Mouse (Mus musculus): ENCODE measurements around the gene Entpd6.

Gene Entpd6

GRCm38 (mm10) chr2:150748854-150749253, at the start of gene Entpd6:
Gene Entpd6, plus strand, starts transcription at chr2:150749042.
- TF ChIP-seq GATA4 (IDR thresholded peaks at IDR 0.05; ENCODE audit: insufficient replicate concordance, low read length), result peak; percentile 58; the same call in 1 of the 2 replicates

- no peak for TF ChIP-seq GATA4 (IDR thresholded peaks at IDR 0.05; ENCODE audit: insufficient replicate concordance, low read length)
Measured at GRCm38 (mm10) chr2:150712167-150712674, 36.6 kb upstream of the Entpd6 start.

- TF ChIP-seq GATA4 (IDR thresholded peaks at IDR 0.05; ENCODE audit: insufficient replicate concordance, low read length), result no peak
Measured at GRCm38 (mm10) chr2:150735756-150736576, 12.9 kb upstream of the Entpd6 start.

GRCm38 (mm10) chr2:150737881-150738280, 11.0 kb upstream of the Entpd6 start:
- no peak for TF ChIP-seq GATA4 (IDR thresholded peaks at IDR 0.05; ENCODE audit: insufficient replicate concordance, low read length)

- TF ChIP-seq GATA4 (IDR thresholded peaks at IDR 0.05; ENCODE audit: insufficient replicate concordance, low read length), result no peak
Measured at GRCm38 (mm10) chr2:150740145-150740841, 8.5 kb upstream of the Entpd6 start.

GRCm38 (mm10) chr2:150741405-150741804, 7.4 kb upstream of the Entpd6 start:
- no peak for TF ChIP-seq GATA4 (IDR thresholded peaks at IDR 0.05; ENCODE audit: insufficient replicate concordance, low read length)

GRCm38 (mm10) chr2:150745016-150745415, 3.8 kb upstream of the Entpd6 start:
- no peak for TF ChIP-seq GATA4 (IDR thresholded peaks at IDR 0.05; ENCODE audit: insufficient replicate concordance, low read length)

- no peak for TF ChIP-seq GATA4 (IDR thresholded peaks at IDR 0.05; ENCODE audit: insufficient replicate concordance, low read length)
Measured at GRCm38 (mm10) chr2:150749283-150749682, 441 bp downstream of the Entpd6 start.

GRCm38 (mm10) chr2:150750129-150750979, 1.5 kb downstream of the Entpd6 start:
- no peak for TF ChIP-seq GATA4 (IDR thresholded peaks at IDR 0.05; ENCODE audit: insufficient replicate concordance, low read length)

GRCm38 (mm10) chr2:150755016-150755415, 6.2 kb downstream of the Entpd6 start:
- TF ChIP-seq GATA4 (IDR thresholded peaks at IDR 0.05; ENCODE audit: insufficient replicate concordance, low read length), result no peak

- TF ChIP-seq GATA4 (IDR thresholded peaks at IDR 0.05; ENCODE audit: insufficient replicate concordance, low read length), result no peak
Measured at GRCm38 (mm10) chr2:150761476-150761875, 12.6 kb downstream of the Entpd6 start.

GRCm38 (mm10) chr2:150765619-150766018, 16.8 kb downstream of the Entpd6 start:
- TF ChIP-seq GATA4 (IDR thresholded peaks at IDR 0.05; ENCODE audit: insufficient replicate concordance, low read length), result no peak

GRCm38 (mm10) chr2:150766083-150766862, 17.4 kb downstream of the Entpd6 start:
- TF ChIP-seq GATA4 (IDR thresholded peaks at IDR 0.05; ENCODE audit: insufficient replicate concordance, low read length), result no peak

- no peak for TF ChIP-seq GATA4 (IDR thresholded peaks at IDR 0.05; ENCODE audit: insufficient replicate concordance, low read length)
Measured at GRCm38 (mm10) chr2:150768678-150769077, 19.8 kb downstream of the Entpd6 start.

Data from liver, adult (tissue).